Mouse (Mus musculus) hindbrain, embryonic 10.5 days (tissue): Measurements from ENCODE around the gene Kit. TPM values are rescaled to one million over a fixed set of nuclear protein-coding genes. Genes with fewer than 3 reads are reported as not detected.
A peak's percentile ranks its signal among the peaks of the same experiment; 100 is the strongest.

ENCODE experiments used
- DNase-seq: peaks from one replicate; pipeline ENCODE4 v3.0.0-alpha.2; 2017; ENCODE audit warnings: low spot score
- H3K27ac ChIP-seq: fragments of 300-500 bp; sonication (generic); 2 replicates; pipeline ENCODE4 v1.5.1; 2016; ENCODE audit warnings: mild to moderate bottlenecking, moderate library complexity
- H3K27me3 ChIP-seq: fragments of 300-500 bp; sonication (generic); 2 replicates; pipeline ENCODE4 v1.6.1; 2016; ENCODE audit warnings: mild to moderate bottlenecking; ENCODE audit not compliant: poor library complexity, insufficient read depth, severe bottlenecking
- H3K36me3 ChIP-seq: fragments of 300-500 bp; sonication (generic); 2 replicates; pipeline ENCODE4 v1.6.1; 2016; ENCODE audit warnings: mild to moderate bottlenecking, moderate library complexity
- H3K4me1 ChIP-seq: fragments of 300-500 bp; sonication (generic); replicated peaks from 2 replicates; pipeline ENCODE4 v1.6.1; 2016; ENCODE audit warnings: mild to moderate bottlenecking
- H3K4me3 ChIP-seq: fragments of 300-500 bp; sonication (generic); 2 replicates; pipeline ENCODE4 v1.5.1; 2016; ENCODE audit warnings: mild to moderate bottlenecking, moderate library complexity
- H3K9me3 ChIP-seq: fragments of 300-500 bp; sonication (generic); 2 replicates; pipeline ENCODE4 v1.6.1; 2016; ENCODE audit warnings: mild to moderate bottlenecking, moderate library complexity
- whole genome bisulfite sequencing: fragments of 180-500 bp; shearing (Covaris S2); methylation state at CpG from one replicate; pipeline ENCODE4 v1.1.7; 2016; 5-methylcytosine and 5-hydroxymethylcytosine counted together
- polyA plus RNA-seq: library from polyadenylated mRNA; unstranded; fragments of >200 nt; fragmentation: Nextera tagmentation; extraction: Ambion mirVana; gene quantifications from 2 replicates; pipeline ENCODE4 v1.2.1, GENCODE M21; 2016

The Kit gene
- polyA plus RNA-seq, 1 experiment from 2014 or later: 29.8 TPM

- no peak for DNase-seq
- Histone ChIP-seq H3K4me3 (no peak overlapping the region), H3K27ac (no peak overlapping the region), H3K27me3 (no peaks in the 10 kb centered on the region), H3K4me1 (peaks cover 60% of the 10 kb centered on the region), H3K36me3 (no peaks in the 10 kb centered on the region), H3K9me3 (no peaks in the 10 kb centered on the region)
- 78% methylated on average over 2 of the region's 2 CpGs for WGBS
Measured at GRCm38 (mm10) chr5:75597316-75597715, 22.6 kb downstream of the Kit start.

DNA sequence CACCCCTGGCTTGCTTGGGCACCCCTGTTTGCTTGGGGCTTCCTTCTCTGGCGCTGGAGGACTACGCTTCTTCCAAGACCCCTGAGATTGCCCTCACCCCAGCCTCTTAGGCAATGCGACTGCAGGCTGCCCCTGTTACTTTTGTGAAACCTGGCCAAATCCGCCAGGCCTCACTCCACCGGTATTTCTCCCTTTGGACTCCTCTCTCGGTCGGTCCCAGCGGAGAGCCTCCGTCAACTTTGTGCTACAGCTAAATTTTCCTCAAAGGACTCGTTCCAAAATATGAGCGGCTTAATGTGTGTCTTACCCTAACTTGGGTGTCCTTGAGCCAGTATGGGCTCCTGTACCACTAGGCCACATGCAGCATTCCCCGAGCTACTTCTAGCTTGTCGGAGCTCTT, 23.8 kb downstream of the Kit start:
- no peaks in the 10 kb centered on the region for H3K9me3 ChIP-seq
- H3K36me3 ChIP-seq: no peaks in the 10 kb centered on the region
- H3K27me3 ChIP-seq: no peaks in the 10 kb centered on the region
- peaks cover 66% of the 10 kb centered on the region for H3K4me1 ChIP-seq
- H3K27ac ChIP-seq: peak overlapping the region; percentile 9; the same call in 1 of the 2 replicates
- no peak for DNase-seq
- WGBS: 94% methylated on average over 13 of the region's 13 CpGs
- no peak overlapping the region for H3K4me3 ChIP-seq

DNA sequence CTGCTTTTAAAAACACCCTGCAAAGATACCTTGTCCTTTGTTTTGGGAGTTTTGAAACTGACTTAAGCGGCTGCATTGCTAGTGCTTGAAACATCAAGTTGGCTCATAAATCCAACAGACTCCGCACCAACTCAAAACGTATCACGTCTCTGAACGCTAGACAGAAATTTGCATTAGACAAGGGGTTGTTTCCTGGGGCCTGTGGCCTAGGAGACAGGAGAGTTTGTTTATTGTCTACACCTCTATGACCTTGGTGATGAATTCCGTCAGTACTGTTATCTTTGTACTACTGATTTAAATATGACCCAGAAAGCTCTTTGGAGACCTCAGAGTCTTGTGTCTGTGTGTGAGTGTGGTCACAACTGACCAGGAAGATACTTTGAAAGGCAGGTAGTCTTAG, 25.3 kb downstream of the Kit start:
- Histone ChIP-seq H3K27ac (no peak overlapping the region), H3K4me1 (peaks cover 72% of the 10 kb centered on the region), H3K36me3 (no peaks in the 10 kb centered on the region), H3K4me3 (no peak overlapping the region), H3K27me3 (no peaks in the 10 kb centered on the region), H3K9me3 (no peaks in the 10 kb centered on the region)
- no peak for DNase-seq
- WGBS: 72% methylated on average over 6 of the region's 6 CpGs

DNA sequence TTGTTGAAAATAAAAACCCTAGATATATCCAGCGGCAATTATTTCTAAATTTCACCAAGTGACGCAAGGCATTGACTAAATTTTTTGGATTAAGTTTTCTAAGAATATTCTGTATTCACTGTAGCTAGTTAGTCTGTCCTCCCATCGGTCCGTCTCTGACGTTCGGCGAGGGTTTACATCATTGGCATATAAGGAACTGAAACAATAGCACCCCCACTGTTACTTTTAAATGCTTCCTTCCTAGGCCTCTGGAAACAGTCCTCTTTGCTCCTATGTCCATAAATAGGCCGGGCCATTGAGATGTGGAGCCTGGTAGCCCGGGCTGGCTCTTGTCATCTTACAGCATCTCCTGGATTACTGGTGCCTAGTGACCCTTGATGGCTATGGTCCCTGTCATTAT, 29.5 kb downstream of the Kit start:
- Histone ChIP-seq H3K9me3 (no peaks in the 10 kb centered on the region), H3K4me3 (no peak overlapping the region), H3K4me1 (peaks cover 51% of the 10 kb centered on the region), H3K27ac (peak overlapping the region; percentile 59; the same call in 1 of the 2 replicates), H3K27me3 (no peaks in the 10 kb centered on the region), H3K36me3 (peaks cover 7% of the 10 kb centered on the region)
- DNase-seq: no peak
- WGBS: 58% methylated on average over 9 of the region's 9 CpGs

GRCm38 (mm10) chr5:75606898-75607297, 32.2 kb downstream of the Kit start:
- DNase-seq: no peak
- 87% methylated on average over 14 of the region's 14 CpGs for WGBS
- Histone ChIP-seq H3K36me3 (peaks cover 19% of the 10 kb centered on the region), H3K27me3 (no peaks in the 10 kb centered on the region), H3K4me3 (no peak overlapping the region), H3K27ac (no peak overlapping the region), H3K4me1 (peaks cover 37% of the 10 kb centered on the region), H3K9me3 (no peaks in the 10 kb centered on the region)

DNA sequence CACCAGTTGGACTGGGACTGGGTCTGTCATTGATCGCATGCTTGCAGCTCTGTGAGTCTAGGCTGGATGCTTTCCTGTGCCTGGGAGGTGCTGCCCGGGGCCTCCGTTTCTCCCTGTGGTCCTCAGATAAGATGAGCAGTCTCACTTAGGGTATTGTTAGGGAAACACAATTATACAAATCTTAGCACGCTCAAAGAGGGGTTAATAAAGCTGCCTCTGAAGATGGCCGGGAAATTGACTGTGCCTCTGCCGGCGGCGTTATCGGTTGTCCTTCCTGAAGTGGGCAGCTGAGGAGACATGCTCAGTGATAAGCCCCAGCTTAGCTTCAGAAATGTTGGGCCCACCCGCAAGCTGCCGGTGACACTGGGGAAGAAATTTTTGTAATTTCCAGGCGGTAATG, 33.3 kb downstream of the Kit start:
- Histone ChIP-seq H3K4me1 (peaks cover 37% of the 10 kb centered on the region), H3K4me3 (no peak overlapping the region), H3K27me3 (no peaks in the 10 kb centered on the region), H3K9me3 (no peaks in the 10 kb centered on the region), H3K36me3 (peaks cover 19% of the 10 kb centered on the region), H3K27ac (no peak overlapping the region)
- 90% methylated on average over 12 of the region's 12 CpGs for WGBS
- DNase-seq: no peak

DNA sequence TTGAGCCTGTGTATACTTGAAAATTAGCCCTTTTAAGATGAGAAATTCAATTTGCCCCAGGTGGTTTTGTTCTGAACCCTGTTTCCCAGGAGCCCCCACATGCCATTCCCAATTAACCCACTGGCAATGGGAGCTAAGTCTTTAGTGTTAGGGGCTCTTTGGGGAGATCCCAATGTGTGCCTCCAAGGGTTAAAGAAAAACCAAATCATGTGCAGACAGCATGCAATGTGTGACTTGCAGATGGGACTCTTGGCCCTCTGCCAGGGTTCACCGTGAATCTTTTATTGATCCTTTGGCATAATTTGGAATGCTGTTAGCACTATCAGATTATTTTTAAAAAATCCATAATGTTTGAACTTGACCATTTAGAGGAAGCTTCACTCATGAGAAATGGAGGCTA, 37.7 kb downstream of the Kit start:
- Histone ChIP-seq H3K27ac (no peak overlapping the region), H3K36me3 (peaks cover 19% of the 10 kb centered on the region), H3K9me3 (no peaks in the 10 kb centered on the region), H3K4me1 (peaks cover 5% of the 10 kb centered on the region; the same call in 1 of the 2 replicates), H3K4me3 (no peak overlapping the region), H3K27me3 (no peaks in the 10 kb centered on the region)
- DNase-seq: no peak
- WGBS: 61% methylated on average over 1 of the region's 1 CpGs

DNA sequence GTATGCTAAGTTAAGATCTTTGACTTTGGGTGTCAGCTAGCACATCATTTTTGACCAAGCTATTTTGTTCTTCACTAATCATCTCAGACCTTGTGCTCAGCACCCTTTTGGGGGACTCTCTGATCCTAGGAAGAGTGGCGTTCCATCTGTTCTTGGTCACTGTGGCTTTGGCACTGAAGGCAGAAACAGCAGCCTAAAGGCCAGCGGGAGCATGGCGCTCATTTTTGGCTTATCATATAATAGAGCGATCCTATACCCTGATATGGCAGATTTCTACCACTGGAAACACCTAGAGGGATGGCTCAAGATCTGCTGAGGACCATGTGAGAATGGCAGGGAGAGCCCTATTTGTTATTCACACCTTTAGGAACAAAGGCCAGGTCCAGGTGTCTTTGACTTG, 38.2 kb downstream of the Kit start:
- Histone ChIP-seq H3K27me3 (no peaks in the 10 kb centered on the region), H3K27ac (no peak overlapping the region), H3K9me3 (no peaks in the 10 kb centered on the region), H3K4me1 (peaks cover 3% of the 10 kb centered on the region; the same call in 1 of the 2 replicates), H3K4me3 (no peak overlapping the region), H3K36me3 (peaks cover 19% of the 10 kb centered on the region)
- DNase-seq: no peak
- 96% methylated on average over 4 of the region's 4 CpGs for WGBS

- no peak overlapping the region for H3K4me3 ChIP-seq
- DNase-seq: no peak
- 0 out of 2 replicates have a peak, but pooled peaks cover 3% of the 10 kb centered on the region for H3K4me1 ChIP-seq
- 93% methylated on average over 11 of the region's 11 CpGs for WGBS
- no peak overlapping the region for H3K27ac ChIP-seq
- no peaks in the 10 kb centered on the region for H3K9me3 ChIP-seq
- H3K27me3 ChIP-seq: no peaks in the 10 kb centered on the region
- peaks cover 14% of the 10 kb centered on the region for H3K36me3 ChIP-seq
Measured at GRCm38 (mm10) chr5:75615000-75615571, 40.4 kb downstream of the Kit start.

GRCm38 (mm10) chr5:75615624-75616023, 40.9 kb downstream of the Kit start:
- no peak for DNase-seq
- H3K4me3 ChIP-seq: no peak overlapping the region
- no peak overlapping the region for H3K27ac ChIP-seq
- WGBS: 91% methylated on average over 8 of the region's 8 CpGs
- 0 out of 2 replicates have a peak, but pooled peaks cover 3% of the 10 kb centered on the region for H3K4me1 ChIP-seq
- H3K9me3 ChIP-seq: no peaks in the 10 kb centered on the region
- H3K36me3 ChIP-seq: peaks cover 15% of the 10 kb centered on the region
- H3K27me3 ChIP-seq: no peaks in the 10 kb centered on the region

GRCm38 (mm10) chr5:75622401-75622800, 47.7 kb downstream of the Kit start:
- Histone ChIP-seq H3K9me3 (no peaks in the 10 kb centered on the region), H3K27me3 (no peaks in the 10 kb centered on the region), H3K27ac (no peak overlapping the region), H3K4me3 (no peak overlapping the region), H3K36me3 (peaks cover 58% of the 10 kb centered on the region), H3K4me1 (peaks cover 10% of the 10 kb centered on the region; the same call in 1 of the 2 replicates)
- WGBS: 92% methylated on average over 4 of the region's 4 CpGs
- DNase-seq: no peak

DNA sequence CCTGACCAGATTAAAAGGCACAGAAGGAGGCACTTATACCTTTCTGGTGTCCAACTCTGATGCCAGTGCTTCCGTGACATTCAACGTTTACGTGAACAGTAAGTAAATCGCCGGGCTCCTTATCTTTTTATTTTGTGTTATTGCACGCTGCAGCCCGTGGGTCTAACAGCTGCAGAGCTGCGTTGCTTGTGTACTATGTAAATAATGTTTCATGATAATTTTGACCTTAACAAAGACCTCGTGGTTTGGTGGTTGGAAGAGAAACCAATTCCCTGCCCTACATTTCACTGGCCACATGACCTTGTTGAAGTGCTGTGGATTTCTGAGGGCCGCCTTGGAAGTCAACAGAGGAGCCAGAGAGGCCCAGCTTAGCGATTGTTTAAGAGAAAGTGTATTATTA, 48.3 kb downstream of the Kit start:
- Histone ChIP-seq H3K27me3 (no peaks in the 10 kb centered on the region), H3K27ac (no peak overlapping the region)

DNA sequence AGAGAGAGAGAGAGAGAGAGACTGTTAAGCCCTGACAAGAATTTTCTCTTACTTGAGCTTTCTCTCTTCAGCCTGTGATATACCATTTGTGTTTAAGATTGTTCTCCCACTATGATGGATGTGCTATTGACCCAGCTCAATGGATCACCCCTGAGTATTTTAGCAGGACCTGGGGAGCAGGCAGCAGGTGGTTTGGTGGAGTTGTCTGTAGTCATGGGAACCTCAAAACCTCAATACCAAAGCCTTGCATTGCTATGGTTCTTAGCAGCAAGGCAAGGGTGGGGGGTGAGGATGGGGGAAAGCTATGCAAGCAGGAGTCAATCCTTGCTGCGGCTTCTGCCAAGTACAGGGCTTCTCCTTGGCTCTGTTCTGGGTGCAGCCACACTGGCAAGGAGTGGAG, 48.8 kb downstream of the Kit start:
- WGBS: 78% methylated on average over 1 of the region's 1 CpGs
- DNase-seq: no peak
- Histone ChIP-seq H3K4me3 (no peak overlapping the region), H3K27ac (no peak overlapping the region), H3K9me3 (no peaks in the 10 kb centered on the region), H3K4me1 (peaks cover 10% of the 10 kb centered on the region; the same call in 1 of the 2 replicates), H3K27me3 (no peaks in the 10 kb centered on the region), H3K36me3 (peaks cover 58% of the 10 kb centered on the region)

More for the DNA sequence above, 48.3 kb downstream of the Kit start:
- 91% methylated on average over 11 of the region's 11 CpGs for WGBS
- Histone ChIP-seq H3K4me1 (peaks cover 10% of the 10 kb centered on the region; the same call in 1 of the 2 replicates), H3K4me3 (no peak overlapping the region), H3K36me3 (peaks cover 58% of the 10 kb centered on the region), H3K9me3 (no peaks in the 10 kb centered on the region)
- DNase-seq: no peak
